Mouse (Mus musculus) hindbrain, embryonic 16.5 days (tissue): ENCODE results near the gene Ceacam14. TPM values are rescaled to one million over a fixed set of nuclear protein-coding genes. Genes with fewer than 3 reads are reported as not detected.

Experiments
- ATAC-seq: fragments of 200-750 bp; cut with Nextera tagmentation; 2 replicates; pipeline ENCODE4 v1.8.0; 2017; ENCODE audit warnings: moderate TSS enrichment, moderate library complexity
- H3K27ac ChIP-seq: fragments of 300-500 bp; sonication (generic); 2 replicates; pipeline ENCODE4 v1.5.1; 2014; ENCODE audit warnings: low read depth, mild to moderate bottlenecking, control low read depth, low read length, moderate library complexity
- H3K27me3 ChIP-seq: fragments of 300-500 bp; sonication (generic); replicated peaks from 2 replicates; pipeline ENCODE4 v1.6.1; 2014; ENCODE audit warnings: low read length; ENCODE audit not compliant: control insufficient read depth, insufficient read depth
- H3K36me3 ChIP-seq: fragments of 300-500 bp; sonication (generic); 2 replicates; pipeline ENCODE4 v1.6.1; 2014; ENCODE audit warnings: mild to moderate bottlenecking, low read length, moderate library complexity, mixed read lengths; ENCODE audit not compliant: control insufficient read depth, insufficient read depth
- H3K4me1 ChIP-seq: fragments of 300-500 bp; sonication (generic); 2 replicates; pipeline ENCODE4 v1.6.1; 2014; ENCODE audit warnings: low read depth, low read length; ENCODE audit not compliant: control insufficient read depth, insufficient read depth
- H3K4me2 ChIP-seq: fragments of 300-500 bp; sonication (generic); 2 replicates; pipeline ENCODE4 v1.6.1; 2014; ENCODE audit warnings: mild to moderate bottlenecking, low read length, control low read depth, moderate library complexity
- H3K4me3 ChIP-seq: fragments of 300-500 bp; sonication (generic); 2 replicates; pipeline ENCODE4 v1.5.1; 2014; ENCODE audit warnings: mild to moderate bottlenecking, low read length, control low read depth, moderate library complexity
- H3K9ac ChIP-seq: fragments of 300-500 bp; sonication (generic); 2 replicates; pipeline ENCODE4 v1.6.1; 2014; ENCODE audit warnings: low read depth, mild to moderate bottlenecking, control low read depth, low read length, moderate library complexity
- H3K9me3 ChIP-seq: fragments of 300-500 bp; sonication (generic); 2 replicates; pipeline ENCODE4 v1.6.1; 2014; ENCODE audit warnings: mild to moderate bottlenecking, low read length, moderate library complexity; ENCODE audit not compliant: control insufficient read depth
- WGBS: fragments of 180-500 bp; shearing (Covaris S2); extraction: QIAGEN DNeasy Blood & Tissue Kit; methylation state at CpG from one replicate; pipeline ENCODE4 v1.1.7; 2014; 5-methylcytosine and 5-hydroxymethylcytosine counted together
- polyA plus RNA-seq: library from polyadenylated mRNA; unstranded; fragments of >200 nt; fragmentation: Nextera tagmentation; extraction: Ambion mirVana; gene quantifications from 2 replicates; pipeline ENCODE4 v1.2.1, GENCODE M21; 2015

Gene Ceacam14
- not detected in 2 replicates for polyA plus RNA-seq

- Histone ChIP-seq H3K4me1 (no peaks in the 10 kb centered on the region), H3K36me3 (no peaks in the 10 kb centered on the region), H3K9me3 (peaks cover 22% of the 10 kb centered on the region), H3K27ac (no peak within 1 kb of the TSS), H3K9ac (no peak within 1 kb of the TSS), H3K4me3 (no peak within 1 kb of the TSS), H3K27me3 (no peaks in the 10 kb centered on the region), H3K4me2 (no peak within 1 kb of the TSS)
- ATAC-seq: no peak
- WGBS: 71% methylated on average over 4 of the region's 4 CpGs
Observed at GRCm38 (mm10) chr7:17812333-17812732, at the start of gene Ceacam14. TSS of gene Ceacam14 (plus strand) at chr7:17812633.

Other genes starting within 250 kb of the Ceacam14 start
- gene Ceacam5, start 99.4 kb upstream of the Ceacam14 start, polyA plus RNA-seq: not detected in 2 replicates
- not detected in 2 replicates for gene Gm5155, start 59.1 kb downstream of the Ceacam14 start, polyA plus RNA-seq
- gene Ceacam11, start 159.5 kb downstream of the Ceacam14 start, polyA plus RNA-seq: not detected in 2 replicates
- gene Ceacam13, start 197.3 kb downstream of the Ceacam14 start, polyA plus RNA-seq: not detected in 2 replicates